Mouse (Mus musculus) megakaryocyte, embryonic 14.5 days (primary cell): ENCODE data around the gene Dcdc2a. TPM values are rescaled to one million over a fixed set of nuclear protein-coding genes. Genes with fewer than 3 reads are reported as not detected.
A peak's percentile ranks its signal among the peaks of the same experiment; 100 is the strongest.

Source experiments
- H3K27me3 ChIP-seq: replicated peaks from 2 replicates; pipeline ENCODE3; 2012; ENCODE audit warnings: inconsistent platforms
- H3K36me3 ChIP-seq: replicated peaks from 2 replicates; pipeline ENCODE3; 2012; ENCODE audit warnings: low read length, inconsistent platforms, mixed read lengths
- H3K4me1 ChIP-seq: 2 replicates; pipeline ENCODE4 v1.6.1; 2012; ENCODE audit warnings: inconsistent platforms
- H3K4me3 ChIP-seq: replicated peaks from 2 replicates; pipeline ENCODE3; 2012; ENCODE audit warnings: moderate library complexity, mild to moderate bottlenecking, inconsistent platforms
- H3K9me3 ChIP-seq: 2 replicates; pipeline ENCODE4 v1.6.1; 2012; ENCODE audit warnings: inconsistent platforms
- FLI1 ChIP-seq: IDR thresholded peaks from 2 replicates; pipeline ENCODE4 v1.6.1; 2012; ENCODE audit warnings: low read length, inconsistent platforms, mixed read lengths
- GATA1 ChIP-seq: IDR thresholded peaks from 3 replicates; pipeline ENCODE4 v1.6.1; 2012; ENCODE audit warnings: mixed read lengths, low read length, inconsistent platforms, borderline replicate concordance
- polyA plus RNA-seq: library from polyadenylated mRNA; stranded (reverse); fragments of >175 nt; gene quantifications from 2 replicates; pipeline ENCODE4 v1.2.3, GENCODE M21; 2012; ENCODE audit warnings: low replicate concordance; ENCODE audit not compliant: insufficient read depth

The Dcdc2a gene
- not detected in 2 replicates for polyA plus RNA-seq

DNA sequence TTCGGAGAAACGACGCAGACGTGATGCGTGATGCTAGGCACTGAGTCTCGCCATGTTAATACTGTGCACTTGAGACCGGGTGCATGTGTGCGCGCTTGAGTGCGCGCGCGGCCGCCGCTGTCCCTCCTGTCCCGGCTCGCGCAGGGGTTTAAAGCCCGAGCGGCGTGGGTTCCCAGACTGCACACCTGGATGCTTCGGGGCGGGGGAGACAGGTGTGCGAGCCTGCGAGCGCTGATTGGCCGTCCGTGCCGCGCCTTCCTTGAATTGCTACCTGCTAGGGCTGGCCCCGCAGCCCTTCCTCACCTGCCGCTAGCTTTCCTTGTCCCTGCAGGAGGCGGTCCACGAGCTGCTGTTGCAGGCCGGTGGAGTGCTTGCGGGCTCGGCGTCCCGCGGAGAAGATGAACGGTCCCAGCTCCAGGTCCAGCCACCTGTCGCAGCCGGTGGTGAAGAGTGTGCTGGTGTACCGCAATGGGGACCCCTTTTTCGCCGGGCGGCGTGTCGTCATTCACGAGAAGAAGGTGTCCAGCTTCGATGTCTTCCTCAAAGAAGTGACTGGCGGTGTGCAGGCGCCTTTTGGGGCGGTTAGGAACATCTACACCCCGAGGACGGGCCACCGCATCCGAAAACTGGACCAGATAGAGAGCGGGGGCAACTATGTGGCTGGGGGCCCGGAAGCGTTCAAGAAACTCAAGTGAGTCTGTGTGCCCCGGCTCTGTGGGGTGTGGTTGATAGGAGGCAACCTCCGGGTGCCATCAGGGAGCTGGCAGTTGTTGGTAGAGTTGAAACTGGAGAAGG lies at the start of gene Dcdc2a:
Dcdc2a (plus strand) TSS at position 132 of the 795 bp plus-strand sequence.
- no peak for TF ChIP-seq GATA1
- no peak for TF ChIP-seq FLI1
- peaks cover 26% of the 10 kb centered on the region for H3K4me1 ChIP-seq
- peaks cover 64% of the 10 kb centered on the region for H3K27me3 ChIP-seq
- H3K36me3 ChIP-seq, result no peaks in the 10 kb centered on the region
- peak within 1 kb of the TSS; percentile 90 for H3K4me3 ChIP-seq
- H3K9me3 ChIP-seq, result peaks cover 14% of the 10 kb centered on the region

DNA sequence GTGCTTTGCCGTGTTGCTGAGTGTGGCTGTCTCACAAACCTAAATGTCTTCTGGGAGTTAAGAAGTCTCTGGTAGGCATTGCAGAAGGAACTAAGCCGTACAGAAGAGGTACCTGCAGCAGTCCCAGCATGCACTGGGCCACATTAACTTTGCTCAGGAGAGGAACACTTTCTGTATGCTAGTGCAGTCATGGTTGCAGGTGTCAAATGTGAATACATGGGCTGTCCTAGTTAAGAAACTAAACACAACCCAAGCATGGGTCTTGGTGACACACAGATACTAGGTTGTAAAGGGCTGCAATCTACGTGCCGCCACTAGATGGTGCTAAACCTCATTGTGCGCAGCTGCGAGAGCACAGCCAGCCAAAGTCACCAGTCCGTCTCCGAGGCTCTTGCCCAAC lies 48.7 kb upstream of the Dcdc2a start:
- Histone ChIP-seq H3K4me3 (no peak overlapping the region), H3K4me1 (no peaks in the 10 kb centered on the region), H3K9me3 (no peaks in the 10 kb centered on the region), H3K27me3 (no peaks in the 10 kb centered on the region), H3K36me3 (peaks cover 43% of the 10 kb centered on the region)
- TF ChIP-seq GATA1 (no peak), FLI1 (no peak)

DNA sequence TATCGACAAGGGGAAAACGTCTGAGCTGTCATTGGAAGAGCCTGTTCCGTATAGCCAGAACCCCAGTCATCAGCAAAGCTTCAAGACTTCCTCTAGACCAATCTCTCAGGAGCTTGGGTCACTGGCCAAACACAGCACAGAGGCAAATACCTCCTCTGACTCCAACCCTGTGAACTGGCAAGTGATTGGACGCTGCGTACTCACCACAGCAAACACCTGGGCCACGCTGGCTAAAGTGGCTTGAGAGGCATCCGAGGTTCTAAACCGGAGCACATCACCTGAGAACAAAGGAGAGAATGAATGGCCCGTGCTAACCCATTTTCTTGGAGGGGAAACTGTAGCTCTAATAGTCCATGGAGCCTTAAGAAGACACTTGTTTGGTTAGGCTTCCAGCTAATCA lies 37.5 kb upstream of the Dcdc2a start:
- H3K9me3 ChIP-seq, result no peaks in the 10 kb centered on the region
- H3K36me3 ChIP-seq, result peaks cover 21% of the 10 kb centered on the region
- no peaks in the 10 kb centered on the region for H3K27me3 ChIP-seq
- TF ChIP-seq FLI1 (no peak), GATA1 (no peak)
- H3K4me3 ChIP-seq, result peak overlapping the region; percentile 20
- peaks cover 53% of the 10 kb centered on the region for H3K4me1 ChIP-seq

DNA sequence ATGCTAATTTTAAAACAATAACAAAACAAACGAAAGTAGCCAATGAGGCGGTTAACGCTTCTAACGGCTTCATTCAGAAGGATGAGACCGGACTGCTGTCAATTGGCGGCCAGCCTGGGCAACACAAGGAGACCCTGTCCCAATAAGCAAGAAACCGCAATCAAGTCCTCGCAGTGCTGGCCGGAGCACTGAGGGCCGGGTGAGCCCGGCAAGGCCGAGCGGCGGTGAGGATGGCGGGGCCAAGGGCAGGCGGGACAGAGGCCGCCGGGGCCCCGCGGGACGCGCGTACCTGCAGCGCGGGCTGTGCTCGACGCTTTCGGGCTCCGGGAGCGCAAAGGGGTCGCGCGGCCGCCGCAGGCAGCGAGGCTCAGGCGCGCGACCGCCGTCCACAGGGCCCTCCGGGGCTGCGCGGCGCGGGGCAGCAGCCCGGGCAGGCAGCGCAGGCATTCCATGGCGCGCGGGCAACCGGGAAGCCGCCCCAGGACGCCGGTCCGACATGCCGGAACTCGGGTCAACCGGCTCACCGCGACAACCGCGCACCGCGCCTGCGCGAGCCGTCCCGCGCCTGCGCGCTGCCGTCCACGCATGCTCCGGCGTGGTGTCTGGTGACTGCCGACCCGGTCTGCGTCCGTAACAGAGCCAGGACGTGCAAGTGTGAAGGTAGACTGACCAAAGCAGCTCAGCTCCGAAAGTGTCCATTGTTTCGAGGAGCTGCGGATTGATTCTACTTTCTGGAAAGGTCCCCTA lies 35.8 kb upstream of the Dcdc2a start, which contains the start of gene Mrs2:
Mrs2 (minus strand) TSS at position 587 of the 747 bp plus-strand sequence.
- TF ChIP-seq GATA1, result no peak
- TF ChIP-seq FLI1, result no peak
- Histone ChIP-seq H3K4me1 (peaks cover 55% of the 10 kb centered on the region), H3K9me3 (no peaks in the 10 kb centered on the region), H3K4me3 (peak within 1 kb of the TSS; percentile 93), H3K27me3 (no peaks in the 10 kb centered on the region), H3K36me3 (peaks cover 21% of the 10 kb centered on the region)

DNA sequence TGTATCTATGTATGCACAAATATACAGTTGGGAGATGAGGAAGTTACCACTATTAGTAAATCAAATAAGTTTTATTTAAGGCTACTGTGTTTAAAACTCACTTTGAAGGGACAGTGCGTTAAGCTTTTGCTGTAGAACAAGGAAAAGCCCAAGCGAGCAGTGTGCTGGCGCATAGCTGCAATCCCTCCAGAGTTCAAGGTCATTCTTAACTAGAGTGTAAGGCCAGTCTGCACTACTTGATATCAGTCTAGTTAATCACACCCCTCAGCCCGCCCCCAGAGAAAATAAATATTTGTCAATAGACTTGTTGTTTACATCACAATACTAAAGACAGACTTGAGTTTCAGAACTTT lies 35.3 kb upstream of the Dcdc2a start:
- H3K4me1 ChIP-seq, result peaks cover 55% of the 10 kb centered on the region
- H3K9me3 ChIP-seq, result no peaks in the 10 kb centered on the region
- TF ChIP-seq FLI1, result no peak
- TF ChIP-seq GATA1, result no peak
- no peaks in the 10 kb centered on the region for H3K27me3 ChIP-seq
- H3K36me3 ChIP-seq, result peaks cover 21% of the 10 kb centered on the region
- peak overlapping the region; percentile 93 for H3K4me3 ChIP-seq

DNA sequence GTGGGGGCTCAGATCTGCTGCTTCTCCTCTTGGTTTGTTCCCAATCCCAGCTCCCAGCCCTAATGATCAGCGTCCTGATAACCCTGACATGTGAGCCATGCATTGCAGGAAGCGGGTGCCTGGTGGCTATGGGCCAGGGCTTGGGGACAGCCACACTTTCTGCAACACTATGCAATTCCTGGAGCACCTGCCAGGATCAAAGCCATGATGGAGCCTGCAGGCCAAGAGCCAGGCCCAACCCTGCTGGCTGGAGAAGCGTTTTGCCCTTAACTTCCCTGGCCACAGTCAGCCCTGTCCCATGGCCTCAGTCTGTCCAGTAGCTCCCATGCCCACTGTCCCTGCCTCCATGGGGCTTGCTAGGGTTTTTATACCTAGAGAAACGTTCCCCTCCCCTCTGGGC lies 33.4 kb upstream of the Dcdc2a start:
- Histone ChIP-seq H3K9me3 (no peaks in the 10 kb centered on the region), H3K4me1 (peaks cover 39% of the 10 kb centered on the region), H3K36me3 (peaks cover 11% of the 10 kb centered on the region), H3K4me3 (no peak overlapping the region), H3K27me3 (peaks cover 3% of the 10 kb centered on the region)
- TF ChIP-seq FLI1, result no peak
- TF ChIP-seq GATA1, result no peak

DNA sequence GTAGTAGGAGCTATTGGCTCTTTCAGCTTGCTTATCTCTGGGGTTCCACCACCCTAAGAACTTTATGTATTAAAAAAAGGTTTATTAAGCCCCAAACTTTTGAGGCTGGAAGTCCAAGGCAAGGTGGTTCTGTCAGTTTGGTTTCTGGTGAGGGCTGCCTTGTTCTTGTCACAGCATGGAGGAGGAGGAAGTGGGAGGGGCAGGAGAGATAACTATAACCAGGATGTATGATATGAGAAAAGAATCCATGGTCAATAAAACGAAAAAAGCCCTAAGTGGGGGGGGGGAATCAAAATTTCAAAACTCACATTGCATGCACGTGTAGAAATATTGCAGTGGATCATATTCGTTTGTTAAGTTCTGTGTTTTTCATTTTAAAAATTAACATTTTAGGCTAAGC lies 32.7 kb upstream of the Dcdc2a start:
- Histone ChIP-seq H3K4me3 (no peak overlapping the region), H3K36me3 (peaks cover 3% of the 10 kb centered on the region), H3K4me1 (peaks cover 35% of the 10 kb centered on the region), H3K9me3 (no peaks in the 10 kb centered on the region), H3K27me3 (peaks cover 3% of the 10 kb centered on the region)
- TF ChIP-seq GATA1, result no peak
- no peak for TF ChIP-seq FLI1

DNA sequence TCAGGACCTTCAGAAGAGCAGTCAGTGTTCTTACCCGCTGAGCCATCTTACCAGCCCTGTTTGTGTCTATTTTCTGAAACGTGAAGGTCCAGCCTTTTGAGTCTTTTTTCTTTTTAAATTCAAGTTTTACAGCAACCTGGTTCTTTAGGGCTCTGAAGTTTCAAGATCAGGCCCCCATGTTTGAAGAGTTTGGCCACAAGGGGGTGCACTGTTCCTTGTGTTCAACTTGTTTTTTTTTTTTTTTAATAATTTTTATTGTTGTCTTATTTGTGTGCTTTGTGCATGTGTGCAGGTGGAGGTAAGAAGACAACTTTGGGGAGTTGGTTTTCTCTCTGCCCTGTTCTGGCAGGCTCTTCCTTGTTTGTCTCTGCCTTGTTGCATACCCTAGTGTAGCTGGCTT lies 31.1 kb upstream of the Dcdc2a start:
- H3K9me3 ChIP-seq, result no peaks in the 10 kb centered on the region

DNA sequence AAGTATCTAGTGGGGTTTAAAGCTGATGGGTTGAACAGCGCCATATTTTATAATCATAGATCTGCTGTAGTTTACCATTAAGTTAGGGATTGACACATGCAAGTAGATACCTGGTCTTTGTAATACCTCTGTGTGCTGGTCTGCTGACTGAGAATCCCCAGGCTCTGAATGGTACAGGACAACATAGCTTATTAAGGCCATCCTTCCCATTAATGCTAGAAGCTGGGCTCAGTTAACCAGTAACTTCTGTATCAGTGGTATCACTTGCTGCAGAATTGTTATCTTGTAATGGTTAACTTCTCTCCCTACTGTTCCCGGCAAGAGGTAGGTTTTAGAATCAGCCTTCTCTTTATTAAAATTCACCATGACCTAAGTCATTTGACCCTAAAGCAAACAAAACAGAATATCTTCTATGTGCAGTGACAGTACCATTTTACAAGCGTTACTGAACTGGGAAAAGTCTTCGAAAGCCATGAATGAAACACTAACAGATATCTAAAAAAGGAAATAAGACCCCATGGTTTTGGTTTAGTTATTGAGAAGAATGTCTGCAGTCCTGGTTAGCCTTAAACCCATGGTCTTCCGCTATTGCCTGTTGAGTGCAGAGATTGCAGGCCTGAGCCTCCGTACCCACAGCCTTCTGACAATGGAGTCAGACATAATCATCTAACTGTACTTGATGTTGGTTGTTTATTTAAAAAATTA lies 29.2 kb upstream of the Dcdc2a start:
- Histone ChIP-seq H3K36me3 (no peaks in the 10 kb centered on the region), H3K9me3 (no peaks in the 10 kb centered on the region), H3K27me3 (peaks cover 3% of the 10 kb centered on the region), H3K4me3 (no peak overlapping the region), H3K4me1 (peaks cover 14% of the 10 kb centered on the region)
- TF ChIP-seq GATA1, result no peak
- no peak for TF ChIP-seq FLI1

More for the DNA sequence above, 31.1 kb upstream of the Dcdc2a start:
- Histone ChIP-seq H3K27me3 (peaks cover 3% of the 10 kb centered on the region), H3K36me3 (no peaks in the 10 kb centered on the region), H3K4me3 (no peak overlapping the region), H3K4me1 (peaks cover 22% of the 10 kb centered on the region)
- TF ChIP-seq FLI1, result no peak
- no peak for TF ChIP-seq GATA1

DNA sequence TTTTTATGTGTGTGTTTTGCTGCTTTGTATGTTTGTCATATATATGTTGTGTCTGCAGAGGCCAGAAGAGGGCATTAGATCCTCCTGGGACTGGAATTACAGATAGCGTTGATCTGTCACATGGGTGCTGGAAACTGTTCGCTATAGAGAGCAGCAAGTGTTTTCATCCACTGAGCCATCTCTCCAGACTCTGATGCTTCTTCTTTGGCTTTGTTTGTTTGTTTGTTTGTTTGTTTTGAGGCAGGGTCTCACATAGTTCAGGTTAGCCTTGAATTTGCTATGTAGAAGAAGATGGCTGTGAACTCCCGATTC lies 28.7 kb upstream of the Dcdc2a start:
- TF ChIP-seq FLI1, result no peak
- TF ChIP-seq GATA1, result no peak

More for the DNA sequence above, 28.7 kb upstream of the Dcdc2a start:
- H3K4me3 ChIP-seq, result no peak overlapping the region
- peaks cover 3% of the 10 kb centered on the region for H3K27me3 ChIP-seq
- no peaks in the 10 kb centered on the region for H3K36me3 ChIP-seq
- H3K9me3 ChIP-seq, result no peaks in the 10 kb centered on the region
- H3K4me1 ChIP-seq, result peaks cover 14% of the 10 kb centered on the region
